Mouse (Mus musculus) kidney, postnatal 4 days (tissue): ENCODE results near the gene Dnajc7.
"Not testable (repeated sequence)": the region's sequence is repeated elsewhere in the genome, so short reads cannot be mapped to it uniquely, and the experiment has no call there.

Experiments
- DNase-seq, 2 experiments: peaks; one replicate each; pipeline ENCODE4 v3.0.0; 2021; ENCODE audit warnings: mixed read lengths in 2 of 2

Gene Dnajc7

GRCm38 (mm10) chr11:100619982-100620381 is at the start of gene Dnajc7:
Gene Dnajc7 (minus strand): TSS chr11:100620168.
- no peak for DNase-seq

- DNase-seq: peak in 1 of 2 experiments; percentile 14
These were observed 39.8 kb upstream of the Dnajc7 start for GRCm38 (mm10) chr11:100659806-100660205.

- DNase-seq: peak; percentile 43 to 61
These were observed 36.5 kb upstream of the Dnajc7 start for GRCm38 (mm10) chr11:100656458-100656857.

- not testable (repeated sequence) for DNase-seq
These were observed 35.6 kb upstream of the Dnajc7 start for GRCm38 (mm10) chr11:100655589-100655988.

DNA sequence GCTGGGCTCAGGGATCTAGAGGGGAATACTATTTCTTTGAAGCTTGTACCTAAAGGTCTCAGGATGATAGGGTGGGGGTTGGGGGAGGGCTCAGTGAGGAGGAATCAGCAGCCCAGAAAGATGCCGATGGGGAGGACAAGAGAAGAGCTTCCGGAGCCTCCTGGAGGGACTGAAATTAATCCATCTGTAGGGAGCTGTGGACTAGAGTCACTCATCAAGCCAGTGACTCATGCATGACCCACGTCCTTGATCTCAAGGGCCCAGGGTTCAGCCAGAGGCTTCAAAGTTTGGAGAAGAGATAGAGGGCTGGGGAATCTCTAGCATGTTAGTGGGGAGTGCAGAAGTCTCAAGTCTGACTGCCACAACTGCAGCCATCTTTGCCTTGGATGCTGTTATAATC is 31.8 kb upstream of the Dnajc7 start:
- no peak for DNase-seq

- DNase-seq: no peak
These were observed 31.2 kb upstream of the Dnajc7 start for GRCm38 (mm10) chr11:100651205-100651604.

GRCm38 (mm10) chr11:100648405-100648804 is 28.4 kb upstream of the Dnajc7 start:
- no peak for DNase-seq

GRCm38 (mm10) chr11:100646265-100646664 is 26.3 kb upstream of the Dnajc7 start:
- DNase-seq: peak; percentile 81 to 83

DNA sequence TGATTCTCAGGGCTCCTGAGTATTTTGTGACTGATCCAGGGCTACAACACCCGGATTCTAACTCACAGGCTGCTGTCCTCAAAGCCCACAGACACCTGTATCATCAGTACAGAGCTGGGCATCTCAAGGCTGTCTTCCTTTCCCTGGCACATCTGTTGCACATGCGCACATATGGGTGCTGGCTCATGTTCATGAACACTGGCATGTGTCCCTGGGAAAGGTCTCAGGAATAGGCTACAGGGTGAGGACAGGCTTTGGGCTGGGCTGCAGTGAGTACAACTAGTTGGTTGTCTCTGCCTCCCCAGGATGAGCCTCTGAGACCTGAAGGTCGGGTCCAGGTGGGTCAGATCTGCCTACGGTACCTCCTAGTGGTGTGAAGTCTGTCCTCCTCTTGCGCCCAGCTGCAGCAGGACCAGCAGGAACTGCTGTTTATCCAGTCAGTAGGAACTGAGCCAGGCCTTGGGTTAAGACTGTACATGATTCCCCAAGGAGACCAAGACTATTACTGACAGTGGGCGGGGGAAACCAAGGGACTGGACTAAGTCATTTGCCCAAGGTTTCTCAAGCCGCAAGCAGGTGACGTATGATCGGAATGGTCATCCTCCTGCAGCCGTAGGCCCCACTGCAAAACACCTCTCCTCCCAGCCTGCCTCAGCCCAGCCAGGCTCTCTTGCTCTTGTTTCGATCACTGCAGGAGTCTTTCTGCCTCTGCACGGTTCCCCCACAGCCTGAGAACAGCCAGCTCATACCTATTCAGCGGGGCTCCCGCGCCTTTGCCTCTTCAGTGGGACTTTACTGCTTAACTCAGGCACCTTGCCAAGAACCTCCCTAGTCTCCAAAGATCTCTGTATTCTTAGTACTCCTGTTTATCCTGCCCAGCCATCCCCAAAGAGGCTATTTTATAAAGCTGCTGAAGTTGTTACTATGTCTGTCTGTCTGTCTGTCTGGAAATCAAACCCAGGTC is 23.9 kb upstream of the Dnajc7 start:
- peak in 1 of 2 experiments; percentile 26 for DNase-seq

GRCm38 (mm10) chr11:100640159-100640906 is 20.4 kb upstream of the Dnajc7 start:
- peak; percentile 63 to 74 for DNase-seq

DNA sequence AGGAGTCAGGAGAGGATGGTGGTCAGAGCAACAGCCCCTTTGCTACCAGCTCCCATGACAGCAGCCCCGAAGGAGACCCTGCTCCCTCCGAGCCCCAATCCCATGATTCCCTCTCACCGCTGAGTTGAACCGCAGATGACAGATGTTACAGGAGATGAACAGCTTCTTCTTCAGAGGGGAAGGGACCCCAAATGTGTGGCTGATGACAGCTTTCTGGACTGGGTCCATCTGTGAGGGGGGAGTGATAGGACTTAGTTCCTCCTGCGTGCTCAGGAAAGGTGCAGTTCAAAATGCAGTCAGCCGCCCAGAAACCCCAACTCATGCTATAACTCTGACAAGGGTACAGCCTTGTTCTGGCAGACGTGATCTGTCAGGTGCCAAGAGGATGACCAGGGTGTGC is 14.6 kb upstream of the Dnajc7 start:
- DNase-seq: no peak

- peak; percentile 38 to 41 for DNase-seq
These were observed 8.9 kb upstream of the Dnajc7 start for GRCm38 (mm10) chr11:100628862-100629352.

DNA sequence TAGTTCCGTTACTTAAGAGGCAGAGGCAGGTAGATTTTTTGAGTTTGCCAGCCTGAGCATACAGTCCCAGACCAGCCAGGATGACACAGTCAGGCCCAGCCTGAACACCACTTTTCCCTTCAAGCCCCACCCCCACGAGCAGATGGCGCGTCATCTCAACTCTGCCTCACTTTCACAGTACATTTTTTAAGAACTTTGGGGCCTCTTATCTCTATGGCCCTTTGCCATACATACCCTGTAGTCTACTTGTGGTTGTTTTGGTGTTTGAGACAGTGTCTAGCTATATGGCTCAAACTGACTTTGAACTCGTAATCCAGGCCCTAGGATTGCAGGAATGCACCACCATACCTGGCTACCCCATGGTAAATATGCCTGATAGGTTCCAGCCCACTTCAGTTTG is 8.1 kb upstream of the Dnajc7 start:
- DNase-seq: no peak

GRCm38 (mm10) chr11:100626701-100627195 is 6.8 kb upstream of the Dnajc7 start:
- DNase-seq: peak; percentile 88 to 91

DNA sequence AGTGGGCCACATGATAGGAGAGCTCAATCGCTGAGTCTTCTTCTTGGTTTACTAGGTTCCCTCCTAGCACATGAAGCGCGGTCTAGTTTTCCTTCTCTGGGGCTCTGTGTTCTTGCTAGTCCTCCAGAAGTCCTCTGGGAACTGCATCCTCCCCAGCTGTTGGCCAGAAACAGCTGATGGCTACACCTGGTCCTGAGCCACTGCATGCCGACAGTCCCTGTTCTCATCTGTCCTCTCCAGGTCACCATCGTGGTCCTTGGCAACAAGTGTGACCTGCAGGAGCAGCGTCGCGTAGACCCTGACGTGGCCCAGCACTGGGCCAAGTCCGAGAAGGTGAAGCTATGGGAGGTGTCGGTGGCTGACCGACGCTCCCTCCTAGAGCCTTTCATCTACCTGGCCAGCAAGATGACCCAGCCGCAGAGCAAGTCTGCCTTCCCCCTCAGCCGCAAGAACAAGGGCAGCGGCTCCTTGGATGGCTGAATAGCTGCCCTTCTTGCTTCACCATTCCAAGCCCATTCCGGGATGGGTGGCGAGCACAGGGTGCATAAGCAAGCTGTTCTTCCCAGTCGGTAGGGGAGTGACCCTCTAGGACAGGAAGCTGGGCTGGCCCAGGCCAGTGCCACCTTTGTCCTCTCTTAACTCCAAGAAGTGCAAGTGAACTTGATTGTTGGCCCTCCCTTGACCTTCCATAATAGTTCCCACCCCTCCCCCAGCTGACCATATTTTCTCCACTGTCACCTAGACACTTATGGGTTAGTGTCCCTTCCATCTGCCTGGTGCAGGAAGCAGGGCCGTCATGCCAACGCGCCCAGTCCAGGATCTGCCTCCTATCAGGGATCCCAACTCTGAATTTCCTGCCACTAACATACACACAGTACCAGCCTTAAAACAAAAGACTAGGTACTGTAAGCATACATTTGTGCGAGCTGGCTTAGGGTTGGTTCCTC is 6.1 kb upstream of the Dnajc7 start:
- no peak for DNase-seq

DNA sequence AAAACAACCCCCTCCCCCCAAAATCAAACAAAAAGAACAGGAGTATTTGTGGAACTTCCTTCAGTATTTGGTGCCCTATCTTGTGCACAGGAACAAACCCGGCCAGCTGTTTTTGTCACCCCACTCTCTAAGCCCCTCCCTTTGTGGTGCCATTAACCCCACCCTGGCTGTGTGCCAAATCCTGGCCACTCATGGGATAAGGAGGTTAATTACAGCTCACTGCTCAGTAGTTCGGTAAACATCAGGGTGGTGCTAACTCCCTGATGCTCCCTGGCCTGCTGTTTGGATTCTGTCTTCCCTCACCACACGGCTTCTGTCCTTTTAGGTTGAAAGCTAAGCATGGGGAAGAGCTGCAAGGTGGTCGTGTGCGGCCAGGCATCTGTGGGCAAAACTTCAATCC is 3.9 kb upstream of the Dnajc7 start:
- DNase-seq: peak; percentile 73 to 79

- peak; percentile 97 for DNase-seq
These were observed 2.7 kb upstream of the Dnajc7 start for GRCm38 (mm10) chr11:100622714-100623113.

DNA sequence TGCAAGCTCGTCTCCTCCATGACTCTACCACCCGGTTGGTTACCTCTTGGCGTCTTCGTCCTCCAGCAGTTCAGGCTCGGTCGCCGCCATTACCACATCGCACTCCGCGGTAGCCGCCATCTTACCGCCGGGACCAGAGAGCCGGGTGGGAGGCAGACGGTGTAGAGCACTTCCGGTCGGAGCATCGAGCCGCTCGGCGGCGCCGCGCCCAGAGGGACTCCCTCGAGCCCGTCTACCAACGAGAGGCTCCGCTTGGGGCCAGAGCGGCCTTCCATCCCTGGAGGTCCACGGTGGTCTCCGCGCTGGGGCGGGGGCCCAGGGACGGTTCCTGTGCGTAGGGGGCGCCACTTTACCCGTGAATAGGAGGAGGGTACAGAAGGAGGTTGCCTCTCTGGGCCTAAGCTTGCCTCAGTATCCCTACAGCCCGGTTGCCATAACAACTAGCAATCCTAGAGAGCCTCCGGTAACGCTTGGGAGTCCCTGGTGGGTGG is 438 bp downstream of the Dnajc7 start:
- DNase-seq: peak; percentile 96 to 98

GRCm38 (mm10) chr11:100618761-100619484 is 1.0 kb downstream of the Dnajc7 start, which contains the start of gene Nkiras2:
Gene Nkiras2 (plus strand): TSS chr11:100619244.
- peak; percentile 81 to 89 for DNase-seq

GRCm38 (mm10) chr11:100617480-100617879 is 2.5 kb downstream of the Dnajc7 start:
- DNase-seq: no peak

GRCm38 (mm10) chr11:100616836-100617235 is 3.1 kb downstream of the Dnajc7 start:
- DNase-seq: not testable (repeated sequence)
